Mouse (Mus musculus) limb, embryonic 14.5 days (tissue): ENCODE measurements around the gene Adck1. TPM values are rescaled to one million over a fixed set of nuclear protein-coding genes. Genes with fewer than 3 reads are reported as not detected.
"Not testable (repeated sequence)": the region's sequence is repeated elsewhere in the genome, so short reads cannot be mapped to it uniquely, and the experiment has no call there.

Experiments
- ATAC-seq: fragments of 200-750 bp; cut with Nextera tagmentation; 2 replicates; pipeline ENCODE4 v1.8.0; 2017; ENCODE audit warnings: low read depth, moderate number of reproducible peaks, moderate TSS enrichment; ENCODE audit not compliant: low FRiP score
- DNase-seq: peaks from one replicate; pipeline ENCODE4 v3.0.0-alpha.2; 2015; ENCODE audit warnings: low spot score
- H3K27ac ChIP-seq: fragments of 300-500 bp; sonication (generic); replicated peaks from 2 replicates; pipeline ENCODE4 v1.5.1; 2014; ENCODE audit warnings: low read depth, mild to moderate bottlenecking, low read length, moderate library complexity, mixed read lengths
- H3K27me3 ChIP-seq: fragments of 300-500 bp; sonication (generic); 2 replicates; pipeline ENCODE4 v1.6.1; 2014; ENCODE audit warnings: low read length, mixed read lengths; ENCODE audit not compliant: control insufficient read depth, insufficient read depth
- H3K36me3 ChIP-seq: fragments of 300-500 bp; sonication (generic); 2 replicates; pipeline ENCODE4 v1.6.1; 2014; ENCODE audit warnings: mild to moderate bottlenecking, low read length, moderate library complexity, mixed read lengths; ENCODE audit not compliant: control insufficient read depth, insufficient read depth
- H3K4me1 ChIP-seq: fragments of 300-500 bp; sonication (generic); 2 replicates; pipeline ENCODE4 v1.6.1; 2014; ENCODE audit warnings: antibody characterized with exemption, low read length, mixed read lengths; ENCODE audit not compliant: control insufficient read depth, insufficient read depth
- H3K4me2 ChIP-seq: fragments of 300-500 bp; sonication (generic); replicated peaks from 2 replicates; pipeline ENCODE4 v1.6.1; 2014; ENCODE audit warnings: low read depth, mild to moderate bottlenecking, low read length, moderate library complexity; ENCODE audit not compliant: severe bottlenecking
- H3K4me3 ChIP-seq: fragments of 300-500 bp; sonication (generic); replicated peaks from 2 replicates; pipeline ENCODE4 v1.5.1; 2014; ENCODE audit warnings: low read length
- H3K9ac ChIP-seq: fragments of 300-500 bp; sonication (generic); 2 replicates; pipeline ENCODE4 v1.6.1; 2014; ENCODE audit warnings: mild to moderate bottlenecking, low read depth, low read length, moderate library complexity; ENCODE audit not compliant: severe bottlenecking
- H3K9me3 ChIP-seq: fragments of 300-500 bp; sonication (generic); 2 replicates; pipeline ENCODE4 v1.6.1; 2016; ENCODE audit warnings: low read length; ENCODE audit not compliant: control insufficient read depth
- POLR2A ChIP-seq: fragments of 200-500 bp; IDR thresholded peaks from 2 replicates; pipeline ENCODE4 v1.8.0; 2012; ENCODE audit warnings: inconsistent platforms, mild to moderate bottlenecking, moderate library complexity, borderline replicate concordance; ENCODE audit not compliant: insufficient read depth, insufficient read length; ENCODE audit errors: extremely low read depth
- WGBS: fragments of 180-500 bp; shearing (Covaris S2); extraction: QIAGEN DNeasy Blood & Tissue Kit; methylation state at CpG from one replicate; pipeline ENCODE4 v1.1.7; 2014; 5-methylcytosine and 5-hydroxymethylcytosine counted together
- polyA plus RNA-seq, 2 experiments: library from polyadenylated mRNA; depleted of rRNA in 1 of 2; stranded (reverse) in 1 of 2; unstranded in 1 of 2; fragments of >200 nt; fragmentation: Nextera tagmentation in 1 of 2; extraction: Ambion mirVana in 1 of 2; gene quantifications; 2 replicates each; pipeline versions ENCODE4 v1.2.1 to v1.2.3; 2012 to 2014

Gene Adck1
- polyA plus RNA-seq, 2 experiments: 16.2 to 26.7 TPM

GRCm38 (mm10) chr12:88463588-88464290 lies 103.4 kb downstream of the Adck1 start:
- Histone ChIP-seq H3K4me1 (no peaks in the 10 kb centered on the region), H3K4me3 (no peak overlapping the region), H3K4me2 (no peak overlapping the region), H3K36me3 (peaks cover 9% of the 10 kb centered on the region; the same call in 1 of the 2 replicates), H3K27ac (no peak overlapping the region), H3K27me3 (no peaks in the 10 kb centered on the region), H3K9me3 (no peaks in the 10 kb centered on the region), H3K9ac (no peak overlapping the region)
- 83% methylated on average over 10 of the region's 10 CpGs for WGBS
- ATAC-seq (no peak), DNase-seq (no peak)
- no peak for TF ChIP-seq POLR2A

GRCm38 (mm10) chr12:88466801-88467200 lies 106.4 kb downstream of the Adck1 start:
- DNase-seq (no peak), ATAC-seq (no peak)
- Histone ChIP-seq H3K4me3 (no peak overlapping the region), H3K9ac (no peak overlapping the region), H3K4me1 (no peaks in the 10 kb centered on the region), H3K27me3 (no peaks in the 10 kb centered on the region), H3K27ac (no peak overlapping the region), H3K36me3 (no peaks in the 10 kb centered on the region), H3K4me2 (no peak overlapping the region), H3K9me3 (no peaks in the 10 kb centered on the region)
- TF ChIP-seq POLR2A: no peak
- 89% methylated on average over 6 of the region's 6 CpGs for WGBS

- no peak for DNase-seq
- Histone ChIP-seq H3K4me2 (no peak overlapping the region), H3K27ac (no peak overlapping the region), H3K9ac (no peak overlapping the region), H3K27me3 (no peaks in the 10 kb centered on the region), H3K4me3 (no peak overlapping the region), H3K36me3 (no peaks in the 10 kb centered on the region), H3K9me3 (no peaks in the 10 kb centered on the region), H3K4me1 (no peaks in the 10 kb centered on the region)
- TF ChIP-seq POLR2A: no peak
- ATAC-seq: no peak
- WGBS: 52% methylated on average over 3 of the region's 3 CpGs
Measured at GRCm38 (mm10) chr12:88467257-88467656, 106.9 kb downstream of the Adck1 start.

GRCm38 (mm10) chr12:88467935-88468465 lies 107.6 kb downstream of the Adck1 start:
- no peak for ATAC-seq

GRCm38 (mm10) chr12:88468691-88469090 lies 108.3 kb downstream of the Adck1 start:
- no peak for DNase-seq
- ATAC-seq: no peak
- H3K4me2 ChIP-seq: no peak overlapping the region
- H3K36me3 ChIP-seq: no peaks in the 10 kb centered on the region
- H3K27me3 ChIP-seq: no peaks in the 10 kb centered on the region
- no peaks in the 10 kb centered on the region for H3K9me3 ChIP-seq
- no peaks in the 10 kb centered on the region for H3K4me1 ChIP-seq
- no peak for TF ChIP-seq POLR2A
- H3K27ac ChIP-seq: no peak overlapping the region
- no peak overlapping the region for H3K9ac ChIP-seq
- no peak overlapping the region for H3K4me3 ChIP-seq
- 69% methylated on average over 6 of the region's 6 CpGs for WGBS

More at GRCm38 (mm10) chr12:88467935-88468465, 107.6 kb downstream of the Adck1 start:
- Histone ChIP-seq H3K36me3 (no peaks in the 10 kb centered on the region), H3K9ac (no peak overlapping the region), H3K4me1 (no peaks in the 10 kb centered on the region), H3K4me3 (no peak overlapping the region), H3K4me2 (no peak overlapping the region), H3K27me3 (no peaks in the 10 kb centered on the region), H3K27ac (no peak overlapping the region), H3K9me3 (no peaks in the 10 kb centered on the region)
- DNase-seq: no peak
- 64% methylated on average over 5 of the region's 5 CpGs for WGBS
- TF ChIP-seq POLR2A: no peak

GRCm38 (mm10) chr12:88471884-88472283 lies 111.5 kb downstream of the Adck1 start:
- H3K27ac ChIP-seq, ATAC-seq, H3K9me3 ChIP-seq, H3K27me3 ChIP-seq, DNase-seq, H3K4me3 ChIP-seq, H3K4me1 ChIP-seq, H3K9ac ChIP-seq, H3K4me2 ChIP-seq, H3K36me3 ChIP-seq: not testable (repeated sequence)
- WGBS: 58% methylated on average over 10 of the region's 10 CpGs
